Mouse (Mus musculus) intestine, postnatal 0 days (tissue): Measurements from ENCODE around the gene Prkcb. TPM values are rescaled to one million over a fixed set of nuclear protein-coding genes. Genes with fewer than 3 reads are reported as not detected.
A peak's percentile ranks its signal among the peaks of the same experiment; 100 is the strongest.

Source experiments
- ATAC-seq: fragments of 200-750 bp; cut with Nextera tagmentation; 2 replicates; pipeline ENCODE4 v1.8.0; 2017; ENCODE audit warnings: mild to moderate bottlenecking, moderate TSS enrichment, moderate library complexity
- H3K27ac ChIP-seq: fragments of 300-500 bp; sonication (generic); 2 replicates; pipeline ENCODE4 v1.5.1; 2014; ENCODE audit warnings: mild to moderate bottlenecking, low read depth, low read length, moderate library complexity
- H3K27me3 ChIP-seq: fragments of 300-500 bp; sonication (generic); replicated peaks from 2 replicates; pipeline ENCODE4 v1.6.1; 2014; ENCODE audit warnings: low read length, mixed read lengths; ENCODE audit not compliant: control insufficient read depth, insufficient read depth
- H3K36me3 ChIP-seq: fragments of 300-500 bp; sonication (generic); 2 replicates; pipeline ENCODE4 v1.6.1; 2014; ENCODE audit warnings: mild to moderate bottlenecking, moderate library complexity; ENCODE audit not compliant: control insufficient read depth, insufficient read depth
- H3K4me1 ChIP-seq: fragments of 300-500 bp; sonication (generic); replicated peaks from 2 replicates; pipeline ENCODE4 v1.6.1; 2014; ENCODE audit warnings: antibody characterized with exemption, low read length, mixed read lengths; ENCODE audit not compliant: control insufficient read depth, insufficient read depth
- H3K4me2 ChIP-seq: fragments of 300-500 bp; sonication (generic); replicated peaks from 2 replicates; pipeline ENCODE4 v1.6.1; 2014; ENCODE audit warnings: low read depth, mild to moderate bottlenecking, moderate library complexity
- H3K4me3 ChIP-seq: fragments of 300-500 bp; sonication (generic); 2 replicates; pipeline ENCODE4 v1.5.1; 2014; ENCODE audit warnings: low read depth, low read length
- H3K9ac ChIP-seq: fragments of 300-500 bp; sonication (generic); 2 replicates; pipeline ENCODE4 v1.6.1; 2014; ENCODE audit warnings: mild to moderate bottlenecking, low read depth, low read length
- H3K9me3 ChIP-seq: fragments of 300-500 bp; sonication (generic); 2 replicates; pipeline ENCODE4 v1.6.1; 2016; ENCODE audit warnings: mixed run types; ENCODE audit not compliant: control insufficient read depth
- CTCF ChIP-seq: sonication (generic); IDR thresholded peaks from 2 replicates; pipeline ENCODE4 v1.5.1; 2016; ENCODE audit warnings: low read depth, mild to moderate bottlenecking, control low read depth, antibody characterized with exemption, moderate library complexity
- WGBS: fragments of 180-500 bp; shearing (Covaris S2); extraction: QIAGEN DNeasy Blood & Tissue Kit; methylation state at CpG from one replicate; pipeline ENCODE4 v1.1.7; 2014; 5-methylcytosine and 5-hydroxymethylcytosine counted together
- polyA plus RNA-seq: library from polyadenylated mRNA; unstranded; fragments of >200 nt; fragmentation: Nextera tagmentation; extraction: Ambion mirVana; gene quantifications from 2 replicates; pipeline ENCODE4 v1.2.1, GENCODE M21; 2015

The Prkcb gene
- polyA plus RNA-seq, 1 experiment from 2014 or later, result 4.7 TPM

DNA sequence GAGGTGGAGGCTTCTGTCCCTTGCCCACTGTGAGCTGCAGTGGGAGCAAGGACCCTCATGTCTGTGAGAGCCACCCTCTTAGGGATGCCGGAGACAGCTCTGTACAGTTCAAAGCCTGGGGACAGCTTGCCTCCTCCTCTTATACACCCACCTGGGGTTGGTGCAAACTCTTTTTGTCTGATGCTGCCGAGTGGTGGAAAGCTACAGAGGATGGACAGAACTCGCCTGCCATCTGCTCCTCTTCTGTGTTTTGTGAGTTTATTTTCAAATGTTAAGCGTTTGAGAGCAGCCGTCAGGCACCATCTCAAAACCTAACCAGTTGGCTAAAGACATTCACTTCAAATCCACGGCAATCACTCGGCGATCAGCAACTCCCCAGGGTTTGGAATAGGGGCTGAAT is 355.1 kb downstream of the Prkcb start:
- no peak for TF ChIP-seq CTCF
- H3K4me2 ChIP-seq, result no peak overlapping the region
- WGBS, result 85% methylated on average over 8 of the region's 8 CpGs
- no peak for ATAC-seq
- H3K4me3 ChIP-seq, result no peak overlapping the region
- no peaks in the 10 kb centered on the region for H3K27me3 ChIP-seq
- no peaks in the 10 kb centered on the region for H3K36me3 ChIP-seq
- H3K9me3 ChIP-seq, result no peaks in the 10 kb centered on the region
- no peaks in the 10 kb centered on the region for H3K4me1 ChIP-seq
- no peak overlapping the region for H3K9ac ChIP-seq
- no peak overlapping the region for H3K27ac ChIP-seq

- no peak overlapping the region for H3K4me3 ChIP-seq
- no peak overlapping the region for H3K4me2 ChIP-seq
- H3K27ac ChIP-seq, result no peak overlapping the region
- H3K9me3 ChIP-seq, result no peaks in the 10 kb centered on the region
- whole genome bisulfite sequencing, result 81% methylated on average over 10 of the region's 10 CpGs
- no peak overlapping the region for H3K9ac ChIP-seq
- no peaks in the 10 kb centered on the region for H3K4me1 ChIP-seq
- H3K27me3 ChIP-seq, result no peaks in the 10 kb centered on the region
- TF ChIP-seq CTCF, result no peak
- ATAC-seq, result no peak
- no peaks in the 10 kb centered on the region for H3K36me3 ChIP-seq
Observed at GRCm38 (mm10) chr7:122649306-122649705, 360.8 kb downstream of the Prkcb start.

- no peaks in the 10 kb centered on the region for H3K9me3 ChIP-seq
- no peak overlapping the region for H3K4me3 ChIP-seq
- no peak overlapping the region for H3K27ac ChIP-seq
- no peaks in the 10 kb centered on the region for H3K36me3 ChIP-seq
- WGBS, result 83% methylated on average over 3 of the region's 3 CpGs
- no peak overlapping the region for H3K4me2 ChIP-seq
- no peaks in the 10 kb centered on the region for H3K4me1 ChIP-seq
- TF ChIP-seq CTCF, result no peak
- H3K9ac ChIP-seq, result no peak overlapping the region
- no peaks in the 10 kb centered on the region for H3K27me3 ChIP-seq
- ATAC-seq, result no peak
Observed at GRCm38 (mm10) chr7:122652523-122652922, 364.0 kb downstream of the Prkcb start.

DNA sequence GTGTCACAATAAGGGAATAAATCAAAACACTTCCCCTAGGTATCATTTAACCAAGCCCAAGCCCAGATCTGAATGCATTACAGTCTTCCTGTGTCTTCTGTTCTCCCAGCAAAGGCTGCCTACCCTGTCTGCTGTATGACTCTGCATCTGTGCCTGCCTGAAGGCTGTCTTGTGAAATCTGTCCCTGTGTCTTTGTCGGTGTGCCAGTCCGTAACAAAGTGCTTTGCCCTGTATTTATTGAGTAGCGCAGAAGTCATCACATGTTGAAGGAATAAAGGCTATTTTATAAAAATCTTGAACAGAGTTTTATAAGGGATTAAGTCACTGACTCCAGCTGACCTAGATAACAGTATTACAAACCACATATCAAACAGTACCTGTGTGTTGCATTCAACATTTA is 368.1 kb downstream of the Prkcb start:
- no peaks in the 10 kb centered on the region for H3K9me3 ChIP-seq
- H3K9ac ChIP-seq, result no peak overlapping the region
- 78% methylated on average over 3 of the region's 3 CpGs for WGBS
- H3K36me3 ChIP-seq, result no peaks in the 10 kb centered on the region
- no peaks in the 10 kb centered on the region for H3K4me1 ChIP-seq
- no peak for ATAC-seq
- H3K27ac ChIP-seq, result no peak overlapping the region
- no peak for TF ChIP-seq CTCF
- no peak overlapping the region for H3K4me2 ChIP-seq
- no peak overlapping the region for H3K4me3 ChIP-seq
- no peaks in the 10 kb centered on the region for H3K27me3 ChIP-seq

GRCm38 (mm10) chr7:122657423-122658126 is 369.0 kb downstream of the Prkcb start:
- no peaks in the 10 kb centered on the region for H3K9me3 ChIP-seq
- H3K36me3 ChIP-seq, result no peaks in the 10 kb centered on the region
- no peak overlapping the region for H3K27ac ChIP-seq
- WGBS, result 75% methylated on average over 5 of the region's 5 CpGs
- H3K4me2 ChIP-seq, result no peak overlapping the region
- no peak overlapping the region for H3K4me3 ChIP-seq
- H3K9ac ChIP-seq, result no peak overlapping the region
- peak; percentile 61 for ATAC-seq
- no peaks in the 10 kb centered on the region for H3K27me3 ChIP-seq
- H3K4me1 ChIP-seq, result no peaks in the 10 kb centered on the region
- no peak for TF ChIP-seq CTCF

DNA sequence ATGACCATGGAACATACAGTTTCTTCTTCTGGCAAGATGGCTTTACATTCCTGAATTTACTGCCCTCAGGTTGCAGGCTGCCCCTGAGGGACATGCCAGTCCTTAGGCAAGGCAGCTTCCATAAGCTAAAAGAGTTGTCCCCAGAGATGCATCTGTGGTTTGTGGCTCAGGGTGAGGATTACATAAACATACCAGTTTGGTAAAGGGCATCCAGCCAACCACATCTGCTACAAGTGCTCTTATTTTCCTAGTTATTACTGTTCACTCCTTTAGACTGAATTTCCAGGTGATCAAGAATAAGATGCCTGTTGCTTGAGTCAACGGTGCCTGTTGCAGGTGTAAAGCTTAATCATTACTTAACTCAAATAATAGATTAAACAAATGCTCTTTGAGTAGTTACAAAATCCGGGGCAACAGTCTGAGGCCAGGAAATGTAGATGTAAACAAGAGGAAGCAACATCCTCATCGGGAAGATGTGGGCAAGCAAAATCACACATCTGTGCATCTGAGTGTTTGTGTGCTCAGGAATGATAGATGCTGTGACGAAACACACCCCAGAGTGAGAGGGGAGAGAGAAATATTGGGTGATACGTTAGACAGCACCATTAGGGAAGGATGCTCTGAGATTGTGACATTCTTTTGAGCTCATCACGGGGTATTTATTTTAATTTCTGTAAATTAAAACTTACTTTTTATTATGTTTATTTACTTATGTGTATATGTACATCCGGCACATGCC is 376.9 kb downstream of the Prkcb start:
- Histone ChIP-seq H3K36me3 (no peaks in the 10 kb centered on the region), H3K27me3 (no peaks in the 10 kb centered on the region), H3K4me2 (no peak overlapping the region), H3K9ac (no peak overlapping the region), H3K4me3 (no peak overlapping the region), H3K4me1 (no peaks in the 10 kb centered on the region), H3K9me3 (no peaks in the 10 kb centered on the region), H3K27ac (no peak overlapping the region)
- no peak for TF ChIP-seq CTCF
- WGBS, result 39% methylated on average over 7 of the region's 7 CpGs
- no peak for ATAC-seq
